Mouse (Mus musculus) kidney, adult 2 months (tissue): Measurements from ENCODE around the gene Sbk2. TPM values are rescaled to one million over a fixed set of nuclear protein-coding genes. Genes with fewer than 3 reads are reported as not detected.
A peak's percentile ranks its signal among the peaks of the same experiment; 100 is the strongest.

Experiments used
- DNase-seq: peaks from one replicate; pipeline ENCODE4 v3.0.0; 2021
- H3K27ac ChIP-seq: fragments of 200-500 bp; 2 replicates; pipeline ENCODE4 v1.5.1; 2012; ENCODE audit warnings: low read depth, low read length, control low read depth, inconsistent platforms; ENCODE audit not compliant: insufficient read depth
- H3K27me3 ChIP-seq: fragments of 200-500 bp; replicated peaks from 2 replicates; pipeline ENCODE4 v1.6.1; 2012; ENCODE audit warnings: mild to moderate bottlenecking, moderate library complexity, low read length, inconsistent platforms; ENCODE audit not compliant: control insufficient read depth, insufficient read depth
- H3K36me3 ChIP-seq: fragments of 200-500 bp; 2 replicates; pipeline ENCODE4 v1.6.1; 2012; ENCODE audit warnings: mild to moderate bottlenecking, moderate library complexity, low read length, inconsistent platforms; ENCODE audit not compliant: control insufficient read depth, insufficient read depth
- H3K4me1 ChIP-seq: fragments of 200-500 bp; 2 replicates; pipeline ENCODE4 v1.6.1; 2011; ENCODE audit warnings: low read length; ENCODE audit not compliant: control insufficient read depth, insufficient read depth
- H3K4me3 ChIP-seq: fragments of 200-500 bp; 2 replicates; pipeline ENCODE4 v1.5.1; 2011; ENCODE audit warnings: mild to moderate bottlenecking, low read depth, low read length, control low read depth; ENCODE audit not compliant: insufficient read depth
- CTCF ChIP-seq: fragments of 200-500 bp; conservative IDR thresholded peaks from 2 replicates; pipeline ENCODE4 v1.5.1; 2011; ENCODE audit warnings: low read depth, mild to moderate bottlenecking, control low read depth, low read length, moderate library complexity, mixed read lengths; ENCODE audit not compliant: insufficient read depth, insufficient read length
- POLR2A ChIP-seq: fragments of 200-500 bp; IDR thresholded peaks from one replicate; pipeline ENCODE4 v1.6.1; 2011; ENCODE audit warnings: low read depth, low read length, control low read depth
- WGBS: fragments of 180-500 bp; shearing (Covaris S2); methylation state at CpG from one replicate; pipeline ENCODE4 v1.1.7; 2018; 5-methylcytosine and 5-hydroxymethylcytosine counted together
- polyA plus RNA-seq: library from polyadenylated mRNA; depleted of rRNA; stranded (reverse); fragments of >200 nt; gene quantifications from 2 replicates; pipeline ENCODE4 v1.2.3, GENCODE M21; 2012

Gene Sbk2
- polyA plus RNA-seq, 1 experiment, result 1.6 TPM

DNA sequence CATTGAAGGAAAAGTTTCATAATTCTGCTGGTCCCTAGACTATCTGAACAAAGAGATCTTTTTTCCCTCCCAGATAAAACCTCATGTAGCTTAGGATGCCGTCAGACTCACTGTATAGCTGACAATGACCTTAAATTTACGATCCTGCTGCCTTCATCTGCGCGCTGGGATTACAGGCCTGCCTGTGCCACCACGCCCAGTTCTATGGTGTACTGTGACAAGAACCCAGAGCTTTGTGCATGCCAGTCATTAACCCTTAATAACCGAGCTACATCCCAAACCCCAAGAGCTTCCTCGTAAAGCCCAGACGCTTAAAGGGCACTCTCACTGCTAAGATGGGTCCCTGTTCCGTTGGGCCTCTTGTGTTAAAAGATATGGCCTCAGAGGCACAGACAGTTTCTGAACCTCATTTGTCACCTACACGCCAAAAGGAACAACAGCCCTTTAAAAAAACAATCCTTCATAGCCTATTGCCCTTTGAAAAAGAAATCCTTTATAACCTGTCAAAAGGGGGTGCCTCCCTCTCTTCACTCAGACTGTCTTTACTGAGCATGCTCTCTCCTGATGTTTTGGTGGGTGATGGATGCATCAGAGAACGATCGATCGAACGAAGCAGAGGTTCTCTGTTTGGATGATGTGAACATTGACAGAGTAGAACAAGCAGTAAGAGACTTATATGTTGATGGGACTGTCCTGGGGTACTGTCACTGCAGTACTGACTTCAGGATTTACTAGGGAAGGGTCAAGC lies 48.4 kb downstream of the Sbk2 start:
- Histone ChIP-seq H3K4me3 (peak overlapping the region; percentile 81), H3K4me1 (peaks cover 16% of the 10 kb centered on the region), H3K36me3 (no peaks in the 10 kb centered on the region; the same call in 1 of the 2 replicates), H3K27ac (peak overlapping the region; percentile 75), H3K27me3 (no peaks in the 10 kb centered on the region)
- peak; percentile 37 for DNase-seq
- TF ChIP-seq CTCF, result no peak
- no peak for TF ChIP-seq POLR2A
- 5% methylated on average over 14 of the region's 14 CpGs for WGBS

DNA sequence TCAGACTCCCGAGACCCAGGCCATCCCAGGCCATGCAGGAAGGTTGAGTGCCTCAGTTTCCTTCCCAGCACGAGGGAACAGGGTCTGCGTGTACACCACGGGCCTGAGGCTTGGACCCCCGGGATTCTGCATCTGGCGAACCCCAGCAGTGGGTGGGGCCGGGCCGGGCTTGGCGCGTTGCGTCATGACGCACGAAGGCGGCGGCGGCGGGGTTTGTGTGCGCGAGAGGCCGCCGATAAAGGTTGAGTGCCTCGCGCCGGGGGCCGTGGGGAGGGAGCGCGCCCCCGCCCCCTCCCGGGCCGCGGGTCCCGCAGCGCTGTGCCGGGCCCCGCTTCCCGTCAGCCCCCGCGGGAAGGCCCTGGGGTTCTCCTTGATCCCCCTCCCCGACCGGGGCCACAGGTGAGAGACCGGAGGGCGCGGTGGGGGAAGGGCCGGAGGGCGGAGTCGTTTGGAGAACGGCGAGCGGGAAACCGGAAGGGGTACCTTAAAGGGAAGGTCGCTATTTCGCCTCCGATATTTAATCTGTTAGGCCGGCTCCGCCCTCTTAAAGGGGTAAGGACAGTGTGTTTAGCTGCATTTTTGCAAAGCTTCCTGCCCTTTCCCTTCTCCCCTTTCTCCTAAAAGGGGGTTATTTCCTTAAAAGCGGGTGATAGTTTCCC lies 49.1 kb downstream of the Sbk2 start, which contains the start of gene Zfp628:
TSS of gene Zfp628 (plus strand) at position 211 of the 659 bp plus-strand sequence.
- TF ChIP-seq CTCF, result no peak
- peak; percentile 70 for TF ChIP-seq POLR2A
- Histone ChIP-seq H3K4me3 (peak within 1 kb of the TSS; percentile 81), H3K36me3 (no peaks in the 10 kb centered on the region; the same call in 1 of the 2 replicates), H3K27me3 (no peaks in the 10 kb centered on the region), H3K27ac (peak within 1 kb of the TSS; percentile 90), H3K4me1 (peaks cover 16% of the 10 kb centered on the region)
- WGBS, result under 1% methylated on average over 56 of the region's 56 CpGs
- peak; percentile 96 for DNase-seq

DNA sequence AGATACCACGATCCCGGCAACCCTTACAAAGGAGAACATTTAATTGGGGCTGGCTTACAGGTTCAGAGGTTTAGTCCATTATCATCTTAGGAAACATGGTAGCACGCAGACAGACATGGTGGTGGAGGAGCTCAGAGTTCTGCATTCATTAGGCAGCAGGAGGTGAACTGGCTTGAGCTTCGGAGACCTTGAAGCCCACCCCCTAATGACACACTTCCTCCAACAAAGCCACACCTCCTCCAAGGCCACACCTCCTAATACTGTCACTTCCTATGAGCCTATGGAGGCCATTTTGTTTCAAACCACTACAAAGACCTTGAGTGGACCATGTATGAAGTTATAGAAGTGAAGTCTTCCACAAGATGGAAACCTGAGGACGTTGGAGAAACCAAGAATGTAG lies 52.0 kb downstream of the Sbk2 start:
- no peaks in the 10 kb centered on the region for H3K36me3 ChIP-seq
- peaks cover 16% of the 10 kb centered on the region for H3K4me1 ChIP-seq
- TF ChIP-seq POLR2A (no peak), CTCF (no peak)
- H3K27ac ChIP-seq, result no peak overlapping the region
- DNase-seq, result no peak
- no peaks in the 10 kb centered on the region for H3K27me3 ChIP-seq
- 73% methylated on average over 5 of the region's 5 CpGs for WGBS
- no peak overlapping the region for H3K4me3 ChIP-seq

DNA sequence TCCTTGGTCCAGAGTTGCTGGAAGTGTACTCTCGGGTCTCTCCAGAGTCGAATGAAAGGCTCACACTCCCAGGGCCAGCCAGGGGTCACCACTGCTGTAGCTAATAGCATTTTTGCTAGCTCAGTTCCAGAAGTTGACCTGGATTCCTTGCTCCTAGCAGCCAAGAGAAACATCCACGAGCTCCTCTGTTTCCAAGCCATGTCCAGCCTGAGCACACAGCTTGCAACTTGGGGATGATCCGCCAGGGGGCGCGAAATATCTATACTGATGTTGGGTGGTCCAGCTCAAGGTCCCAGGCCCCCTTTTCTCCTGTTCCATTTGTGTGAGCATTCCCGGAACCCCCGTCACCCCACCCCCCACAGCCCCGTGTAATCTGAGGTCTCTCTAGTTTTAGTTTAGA lies 52.6 kb downstream of the Sbk2 start:
- WGBS, result 22% methylated on average over 9 of the region's 9 CpGs
- peak; percentile 65 for DNase-seq
- H3K27ac ChIP-seq, result no peak overlapping the region

DNA sequence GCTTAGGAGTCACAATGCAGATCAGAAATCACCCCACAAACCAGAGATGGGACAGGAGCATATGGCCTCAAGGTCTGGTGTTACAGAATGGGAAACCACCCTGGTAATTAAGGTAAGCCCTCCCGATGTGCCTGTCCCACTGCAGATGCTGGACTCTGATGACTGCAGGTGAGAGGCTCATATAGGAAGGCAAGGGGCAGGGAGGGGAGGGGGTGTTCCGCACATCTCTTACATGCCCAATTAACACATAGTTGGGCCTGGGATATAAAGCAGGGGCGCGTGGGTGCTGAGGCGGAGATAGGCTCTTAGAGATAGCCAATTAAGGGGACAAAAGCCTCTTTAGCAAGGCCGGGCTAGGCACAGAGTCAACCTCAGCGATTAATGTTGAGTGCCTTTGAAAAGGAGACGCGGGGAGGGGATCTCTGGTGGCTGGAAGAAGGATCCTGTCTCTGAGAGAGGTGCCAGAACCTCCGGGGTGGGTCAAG lies 57.7 kb downstream of the Sbk2 start, which contains the start of gene Gm36210:
TSS of gene Gm36210 (minus strand) at position 51 of the 485 bp plus-strand sequence.
- TF ChIP-seq CTCF (no peak), POLR2A (no peak)
- DNase-seq, result no peak
- H3K36me3 ChIP-seq, result no peaks in the 10 kb centered on the region
- no peak within 1 kb of the TSS for H3K4me3 ChIP-seq
- no peak within 1 kb of the TSS for H3K27ac ChIP-seq
- no peaks in the 10 kb centered on the region for H3K27me3 ChIP-seq
- H3K4me1 ChIP-seq, result no peaks in the 10 kb centered on the region
- 61% methylated on average over 10 of the region's 10 CpGs for WGBS

More for the DNA sequence above, 52.6 kb downstream of the Sbk2 start:
- H3K4me1 ChIP-seq, result peaks cover 13% of the 10 kb centered on the region
- no peaks in the 10 kb centered on the region for H3K36me3 ChIP-seq
- H3K27me3 ChIP-seq, result no peaks in the 10 kb centered on the region
- TF ChIP-seq CTCF (peak; percentile 53), POLR2A (no peak)
- no peak overlapping the region for H3K4me3 ChIP-seq

GRCm38 (mm10) chr7:4902404-4902803 lies 61.8 kb downstream of the Sbk2 start:
- H3K27me3 ChIP-seq, result no peaks in the 10 kb centered on the region
- DNase-seq, result no peak
- 0 out of 2 replicates have a peak, but pooled peaks cover 5% of the 10 kb centered on the region for H3K4me1 ChIP-seq
- 78% methylated on average over 9 of the region's 9 CpGs for WGBS
- TF ChIP-seq CTCF, result no peak
- no peak for TF ChIP-seq POLR2A
- no peak overlapping the region for H3K4me3 ChIP-seq
- H3K27ac ChIP-seq, result no peak overlapping the region
- H3K36me3 ChIP-seq, result no peaks in the 10 kb centered on the region

DNA sequence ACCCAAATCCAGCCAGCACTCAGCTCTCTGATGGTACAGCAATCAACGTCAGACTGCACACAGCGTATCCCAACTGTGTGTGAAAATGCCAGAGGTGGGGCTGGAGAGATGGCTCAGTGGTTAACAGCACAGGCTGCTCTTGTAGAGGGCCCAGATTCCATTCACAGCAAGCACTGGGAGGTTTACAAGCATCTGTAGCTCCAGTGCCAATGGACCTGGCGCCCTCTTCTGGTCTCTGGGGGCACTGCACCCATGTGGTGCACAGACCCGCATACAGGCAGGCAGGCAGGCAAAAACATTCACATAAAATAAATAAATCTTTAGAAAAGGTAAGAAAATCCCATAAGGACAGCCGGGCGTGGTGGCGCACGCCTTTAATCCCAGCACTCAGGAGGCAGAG lies 63.0 kb downstream of the Sbk2 start:
- 59% methylated on average over 8 of the region's 8 CpGs for WGBS
- Histone ChIP-seq H3K4me3 (no peak overlapping the region), H3K36me3 (no peaks in the 10 kb centered on the region; the same call in 1 of the 2 replicates), H3K4me1 (0 out of 2 replicates have a peak, but pooled peaks cover 5% of the 10 kb centered on the region), H3K27me3 (no peaks in the 10 kb centered on the region), H3K27ac (no peak overlapping the region)
- TF ChIP-seq POLR2A (no peak), CTCF (peak; percentile 51)
- DNase-seq, result no peak
